Mouse (Mus musculus): ENCODE measurements around the gene Ccnt1. TPM values are rescaled to one million over a fixed set of nuclear protein-coding genes. Genes with fewer than 3 reads are reported as not detected.
A peak's percentile ranks its signal among the peaks of the same experiment; 100 is the strongest.

The Ccnt1 gene
- polyA plus RNA-seq, 1 experiment from 2014 or later: 46.7 TPM

DNA sequence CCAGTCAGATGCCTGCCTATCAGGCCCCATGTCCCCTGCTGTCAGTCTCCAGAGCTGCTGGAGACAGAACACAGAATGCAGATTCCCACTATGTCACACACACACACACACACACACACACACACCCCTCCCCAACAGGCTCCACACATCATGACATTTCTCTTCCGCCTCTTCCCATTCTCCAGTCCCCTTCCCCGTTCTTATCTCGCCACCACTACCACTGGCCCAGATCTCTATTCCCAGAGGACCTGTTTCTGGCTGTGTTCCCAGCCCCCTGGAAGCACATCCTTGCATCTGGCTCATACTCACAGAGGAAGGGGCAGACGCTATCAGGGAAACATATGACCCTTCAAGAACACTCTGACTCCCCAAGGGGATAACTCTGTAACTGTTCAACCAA, 36.8 kb upstream of the Ccnt1 start:
- H3K9ac ChIP-seq: no peak overlapping the region
- no peak for ATAC-seq (ENCODE audit: insufficient read depth, low FRiP score, low read depth)

GRCm38 (mm10) chr15:98606739-98607138, 36.0 kb upstream of the Ccnt1 start:
- H3K9me3 ChIP-seq: no peaks in the 10 kb centered on the region
- peaks cover 49% of the 10 kb centered on the region for H3K4me1 ChIP-seq
- peak overlapping the region; percentile 79 for H3K4me3 ChIP-seq (replicated peaks)
- WGBS: 62% methylated on average over 9 of the region's 9 CpGs
- peak overlapping the region; percentile 50 for H3K27ac ChIP-seq
- ATAC-seq (ENCODE audit: insufficient read depth, low FRiP score, low read depth): no peak
- H3K36me3 ChIP-seq: peaks cover 10% of the 10 kb centered on the region
- no peak overlapping the region for H3K9ac ChIP-seq
- peak overlapping the region; percentile 90 for H3K4me2 ChIP-seq
- no peaks in the 10 kb centered on the region for H3K27me3 ChIP-seq (replicated peaks)

More for the DNA sequence above, 36.8 kb upstream of the Ccnt1 start:
- WGBS: 22% methylated on average over 4 of the region's 4 CpGs
- peak overlapping the region; percentile 90 for H3K4me2 ChIP-seq
- peaks cover 10% of the 10 kb centered on the region for H3K36me3 ChIP-seq
- no peaks in the 10 kb centered on the region for H3K27me3 ChIP-seq (replicated peaks)
- H3K4me3 ChIP-seq (replicated peaks): peak overlapping the region; percentile 79
- H3K27ac ChIP-seq: peak overlapping the region; percentile 96
- H3K9me3 ChIP-seq: no peaks in the 10 kb centered on the region
- peaks cover 42% of the 10 kb centered on the region for H3K4me1 ChIP-seq

DNA sequence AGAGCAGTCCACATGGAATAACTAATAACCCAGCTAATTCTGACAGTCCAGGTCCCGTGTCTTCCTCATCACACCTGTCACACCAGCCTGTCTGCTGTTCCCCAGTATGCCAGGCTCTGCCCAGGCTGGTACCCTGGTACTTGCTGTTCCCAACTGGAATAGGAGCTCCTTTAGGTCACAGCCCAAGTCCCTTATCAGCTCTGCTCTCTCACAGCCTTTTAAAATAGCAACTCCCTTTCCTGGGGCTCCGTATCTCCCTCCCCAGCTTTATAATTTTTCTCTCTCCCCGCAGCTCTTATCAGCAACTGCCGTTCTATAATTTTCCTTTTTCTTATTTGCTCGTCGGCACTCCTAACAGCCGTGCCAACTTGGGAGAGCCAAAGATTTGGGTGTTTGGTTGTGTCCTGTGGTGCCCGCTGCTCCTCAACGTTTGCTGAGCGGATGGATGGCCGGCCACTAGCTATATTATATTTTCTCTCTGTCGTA, 35.4 kb upstream of the Ccnt1 start:
- H3K27me3 ChIP-seq (replicated peaks): no peaks in the 10 kb centered on the region
- H3K4me1 ChIP-seq: peaks cover 53% of the 10 kb centered on the region
- peak; percentile 45; the same call in 1 of the 2 replicates for ATAC-seq (ENCODE audit: insufficient read depth, low FRiP score, low read depth)
- no peak overlapping the region for H3K4me3 ChIP-seq (replicated peaks)
- H3K9ac ChIP-seq: no peak overlapping the region
- WGBS: 61% methylated on average over 12 of the region's 12 CpGs
- H3K4me2 ChIP-seq: peak overlapping the region; percentile 90; the same call in 1 of the 2 replicates
- H3K36me3 ChIP-seq: peaks cover 10% of the 10 kb centered on the region
- peak overlapping the region; percentile 50 for H3K27ac ChIP-seq
- no peaks in the 10 kb centered on the region for H3K9me3 ChIP-seq

GRCm38 (mm10) chr15:98604041-98604575, 33.4 kb upstream of the Ccnt1 start:
- 0 out of 2 replicates have a peak overlapping the region, but pooled peaks have one; percentile 12 for H3K9ac ChIP-seq
- H3K4me3 ChIP-seq (replicated peaks): no peak overlapping the region

DNA sequence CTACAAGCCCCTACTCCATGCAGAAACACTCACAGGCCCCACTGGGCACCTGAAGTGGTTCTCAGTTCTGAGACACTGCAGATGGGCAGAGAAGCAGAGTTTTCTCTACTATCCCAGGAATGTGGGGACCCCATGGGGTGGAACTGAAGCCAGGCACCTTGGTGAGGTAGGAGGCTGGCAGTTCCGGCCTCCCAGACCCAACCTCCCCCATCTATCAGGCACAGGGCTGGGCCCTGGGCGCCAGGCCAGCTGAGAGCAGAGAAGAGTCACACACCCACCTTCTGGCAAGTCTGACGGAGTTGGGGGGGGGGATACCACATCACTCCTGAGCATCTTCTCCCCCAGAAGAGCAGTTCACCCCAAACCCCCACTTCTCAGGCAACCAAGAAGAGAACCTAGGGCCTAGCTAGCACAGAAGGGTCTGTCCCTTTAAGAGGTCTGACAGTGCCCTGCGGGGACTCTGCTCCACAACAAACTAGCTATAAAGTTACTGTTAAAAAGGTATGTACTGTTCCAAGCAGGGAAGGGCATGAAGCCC, 32.3 kb upstream of the Ccnt1 start:
- WGBS: 23% methylated on average over 4 of the region's 4 CpGs
- Histone ChIP-seq H3K27ac (peak overlapping the region; percentile 31; the same call in 1 of the 2 replicates), H3K4me2 (peak overlapping the region; percentile 53), H3K4me3 (replicated peaks) (peak overlapping the region; percentile 25), H3K9me3 (no peaks in the 10 kb centered on the region), H3K4me1 (peaks cover 44% of the 10 kb centered on the region), H3K9ac (no peak overlapping the region), H3K27me3 (replicated peaks) (no peaks in the 10 kb centered on the region), H3K36me3 (peaks cover 30% of the 10 kb centered on the region)
- no peak for ATAC-seq (ENCODE audit: insufficient read depth, low FRiP score, low read depth)

More at GRCm38 (mm10) chr15:98604041-98604575, 33.4 kb upstream of the Ccnt1 start:
- no peaks in the 10 kb centered on the region for H3K27me3 ChIP-seq (replicated peaks)
- no peak overlapping the region for H3K4me2 ChIP-seq
- peaks cover 21% of the 10 kb centered on the region for H3K36me3 ChIP-seq
- H3K9me3 ChIP-seq: no peaks in the 10 kb centered on the region
- ATAC-seq (ENCODE audit: insufficient read depth, low FRiP score, low read depth): no peak
- H3K27ac ChIP-seq: no peak overlapping the region
- H3K4me1 ChIP-seq: peaks cover 46% of the 10 kb centered on the region
- WGBS: 90% methylated on average over 24 of the region's 24 CpGs

- ATAC-seq (ENCODE audit: insufficient read depth, low FRiP score, low read depth): peak; percentile 33; the same call in 1 of the 2 replicates
- 36% methylated on average over 13 of the region's 13 CpGs for WGBS
- peak overlapping the region; percentile 25 for H3K4me3 ChIP-seq (replicated peaks)
- peak overlapping the region; percentile 53 for H3K4me2 ChIP-seq
- H3K27me3 ChIP-seq (replicated peaks): no peaks in the 10 kb centered on the region
- H3K9me3 ChIP-seq: no peaks in the 10 kb centered on the region
- peaks cover 37% of the 10 kb centered on the region for H3K4me1 ChIP-seq
- peaks cover 37% of the 10 kb centered on the region for H3K36me3 ChIP-seq
- no peak overlapping the region for H3K9ac ChIP-seq
- peak overlapping the region; percentile 31; the same call in 1 of the 2 replicates for H3K27ac ChIP-seq
Observed at GRCm38 (mm10) chr15:98602191-98602881, 31.6 kb upstream of the Ccnt1 start.

DNA sequence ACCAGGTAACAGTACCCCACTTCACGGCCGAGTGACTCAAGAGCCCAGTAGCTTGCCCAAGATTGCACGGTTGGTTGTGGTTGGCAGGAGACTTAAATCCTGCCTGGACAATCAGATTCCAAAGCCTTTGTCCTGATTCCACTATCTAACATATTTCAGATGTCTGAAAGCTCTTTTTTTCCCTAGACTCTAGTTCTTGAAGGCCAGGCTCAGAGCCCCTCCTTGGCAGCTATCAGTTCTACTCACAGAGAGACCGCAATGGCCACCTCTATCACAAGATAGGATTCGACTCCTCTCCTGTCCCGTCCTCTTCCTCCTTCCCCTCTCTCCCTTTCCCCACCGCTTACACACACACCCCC, 31.1 kb upstream of the Ccnt1 start:
- no peaks in the 10 kb centered on the region for H3K27me3 ChIP-seq (replicated peaks)
- no peaks in the 10 kb centered on the region for H3K9me3 ChIP-seq
- WGBS: 63% methylated on average over 7 of the region's 7 CpGs
- H3K9ac ChIP-seq: no peak overlapping the region
- H3K36me3 ChIP-seq: peaks cover 42% of the 10 kb centered on the region
- H3K4me1 ChIP-seq: peaks cover 32% of the 10 kb centered on the region
- ATAC-seq (ENCODE audit: insufficient read depth, low FRiP score, low read depth): no peak
- H3K4me3 ChIP-seq (replicated peaks): peak overlapping the region; percentile 25
- no peak overlapping the region for H3K27ac ChIP-seq
- peak overlapping the region; percentile 53 for H3K4me2 ChIP-seq

- Histone ChIP-seq H3K27me3 (replicated peaks) (no peaks in the 10 kb centered on the region), H3K36me3 (peaks cover 56% of the 10 kb centered on the region)
- WGBS: 86% methylated on average over 12 of the region's 12 CpGs
Observed at GRCm38 (mm10) chr15:98600036-98600709, 29.4 kb upstream of the Ccnt1 start.

GRCm38 (mm10) chr15:98596609-98597008, 25.9 kb upstream of the Ccnt1 start:
- peaks cover 79% of the 10 kb centered on the region for H3K36me3 ChIP-seq
- H3K9me3 ChIP-seq: no peaks in the 10 kb centered on the region
- H3K27me3 ChIP-seq (replicated peaks): no peaks in the 10 kb centered on the region
- no peak overlapping the region for H3K4me2 ChIP-seq
- 90% methylated on average over 14 of the region's 14 CpGs for WGBS
- no peak overlapping the region for H3K27ac ChIP-seq
- H3K4me3 ChIP-seq (replicated peaks): no peak overlapping the region
- ATAC-seq (ENCODE audit: insufficient read depth, low FRiP score, low read depth): no peak
- H3K4me1 ChIP-seq: peaks cover 2% of the 10 kb centered on the region; the same call in 1 of the 2 replicates
- no peak overlapping the region for H3K9ac ChIP-seq

More at GRCm38 (mm10) chr15:98600036-98600709, 29.4 kb upstream of the Ccnt1 start:
- ATAC-seq (ENCODE audit: insufficient read depth, low FRiP score, low read depth): no peak
- Histone ChIP-seq H3K9me3 (no peaks in the 10 kb centered on the region), H3K4me2 (no peak overlapping the region), H3K27ac (no peak overlapping the region), H3K9ac (no peak overlapping the region), H3K4me1 (peaks cover 30% of the 10 kb centered on the region), H3K4me3 (replicated peaks) (no peak overlapping the region)

GRCm38 (mm10) chr15:98595049-98595448, 24.3 kb upstream of the Ccnt1 start:
- no peak for ATAC-seq (ENCODE audit: insufficient read depth, low FRiP score, low read depth)
- H3K27me3 ChIP-seq (replicated peaks): no peaks in the 10 kb centered on the region
- no peaks in the 10 kb centered on the region for H3K4me1 ChIP-seq
- peaks cover 83% of the 10 kb centered on the region for H3K36me3 ChIP-seq
- H3K9me3 ChIP-seq: no peaks in the 10 kb centered on the region
- no peak overlapping the region for H3K9ac ChIP-seq
- WGBS: 86% methylated on average over 5 of the region's 5 CpGs
- no peak overlapping the region for H3K4me3 ChIP-seq (replicated peaks)
- no peak overlapping the region for H3K27ac ChIP-seq
- H3K4me2 ChIP-seq: no peak overlapping the region

DNA sequence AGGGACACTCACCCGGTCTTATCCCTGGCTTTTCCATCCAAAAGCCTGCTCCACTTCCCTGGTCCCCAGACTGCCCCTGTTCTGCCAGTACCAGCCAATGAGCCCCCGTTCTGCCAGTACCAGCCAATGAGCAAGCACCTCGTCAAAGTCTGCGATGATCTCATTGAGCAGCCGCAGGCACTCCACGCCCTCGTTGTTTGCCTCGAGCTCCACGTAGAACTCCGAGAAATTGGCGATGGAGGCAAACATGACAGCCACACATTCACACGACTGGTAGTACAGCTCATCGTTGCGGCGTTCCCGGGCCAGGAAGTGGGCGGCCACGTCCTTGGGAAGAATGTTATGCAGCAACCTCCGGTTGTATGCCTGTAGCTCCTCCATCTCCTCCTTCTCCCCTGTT, 23.5 kb upstream of the Ccnt1 start:
- no peaks in the 10 kb centered on the region for H3K9me3 ChIP-seq
- no peaks in the 10 kb centered on the region for H3K4me1 ChIP-seq
- H3K36me3 ChIP-seq: peaks cover 77% of the 10 kb centered on the region
- 79% methylated on average over 19 of the region's 19 CpGs for WGBS
- ATAC-seq (ENCODE audit: insufficient read depth, low FRiP score, low read depth): no peak
- H3K9ac ChIP-seq: no peak overlapping the region
- H3K27me3 ChIP-seq (replicated peaks): no peaks in the 10 kb centered on the region
- H3K4me3 ChIP-seq (replicated peaks): no peak overlapping the region
- no peak overlapping the region for H3K27ac ChIP-seq
- H3K4me2 ChIP-seq: no peak overlapping the region
